Mouse (Mus musculus) urinary bladder, postnatal 10 days (tissue): ENCODE results near the gene Selenbp1.
"Not testable (repeated sequence)": the region's sequence is repeated elsewhere in the genome, so short reads cannot be mapped to it uniquely, and the experiment has no call there.

ENCODE experiments used
- DNase-seq: peaks from one replicate; pipeline ENCODE4 v3.0.0; 2022; ENCODE audit warnings: low spot score

The Selenbp1 gene

GRCm38 (mm10) chr3:94932809-94933564, at the start of gene Selenbp1:
Selenbp1 (plus strand) TSS chr3:94933056.
- peak; percentile 33 for DNase-seq

- no peak for DNase-seq
These were observed 46.3 kb upstream of the Selenbp1 start, which contains the start of gene Psmb4 for GRCm38 (mm10) chr3:94886316-94887224. Psmb4 (minus strand) TSS chr3:94886961.

GRCm38 (mm10) chr3:94888595-94888994, 44.3 kb upstream of the Selenbp1 start:
- DNase-seq = no peak

- no peak for DNase-seq
These were observed 38.8 kb upstream of the Selenbp1 start for GRCm38 (mm10) chr3:94894076-94894475.

- DNase-seq = no peak
These were observed 30.1 kb upstream of the Selenbp1 start for GRCm38 (mm10) chr3:94902747-94903146.

- DNase-seq = not testable (repeated sequence)
These were observed 28.1 kb upstream of the Selenbp1 start for GRCm38 (mm10) chr3:94904759-94905158.

GRCm38 (mm10) chr3:94906482-94906881, 26.4 kb upstream of the Selenbp1 start:
- no peak for DNase-seq

GRCm38 (mm10) chr3:94911050-94911693, 21.7 kb upstream of the Selenbp1 start:
- DNase-seq = no peak

- DNase-seq = no peak
These were observed 19.1 kb upstream of the Selenbp1 start for GRCm38 (mm10) chr3:94913801-94914200.

- no peak for DNase-seq
These were observed 16.7 kb upstream of the Selenbp1 start for GRCm38 (mm10) chr3:94915903-94916741.

GRCm38 (mm10) chr3:94917816-94918361, 15.0 kb upstream of the Selenbp1 start:
- DNase-seq = no peak

GRCm38 (mm10) chr3:94918845-94919244, 14.0 kb upstream of the Selenbp1 start:
- DNase-seq = no peak

- no peak for DNase-seq
These were observed 11.8 kb upstream of the Selenbp1 start for GRCm38 (mm10) chr3:94921104-94921503.

- DNase-seq = no peak
These were observed 10.5 kb upstream of the Selenbp1 start for GRCm38 (mm10) chr3:94922333-94922732.

- DNase-seq = no peak
These were observed 8.2 kb upstream of the Selenbp1 start for GRCm38 (mm10) chr3:94924688-94925087.

- DNase-seq = not testable (repeated sequence)
These were observed 6.5 kb upstream of the Selenbp1 start for GRCm38 (mm10) chr3:94926301-94926736.

GRCm38 (mm10) chr3:94928979-94929378, 3.9 kb upstream of the Selenbp1 start:
- DNase-seq = not testable (repeated sequence)

- DNase-seq = not testable (repeated sequence)
These were observed 2.2 kb upstream of the Selenbp1 start for GRCm38 (mm10) chr3:94930386-94931266.

GRCm38 (mm10) chr3:94931427-94932082, 1.3 kb upstream of the Selenbp1 start:
- not testable (repeated sequence) for DNase-seq
